Mouse (Mus musculus) spleen, postnatal 36 days (tissue): Measurements from ENCODE around the gene Heatr5b.

Experiments used
- DNase-seq, 2 experiments: peaks; one replicate each; pipeline ENCODE4 v3.0.0; 2022; ENCODE audit warnings: low spot score in 2 of 2, mixed read lengths in 1 of 2

Heatr5b gene

DNA sequence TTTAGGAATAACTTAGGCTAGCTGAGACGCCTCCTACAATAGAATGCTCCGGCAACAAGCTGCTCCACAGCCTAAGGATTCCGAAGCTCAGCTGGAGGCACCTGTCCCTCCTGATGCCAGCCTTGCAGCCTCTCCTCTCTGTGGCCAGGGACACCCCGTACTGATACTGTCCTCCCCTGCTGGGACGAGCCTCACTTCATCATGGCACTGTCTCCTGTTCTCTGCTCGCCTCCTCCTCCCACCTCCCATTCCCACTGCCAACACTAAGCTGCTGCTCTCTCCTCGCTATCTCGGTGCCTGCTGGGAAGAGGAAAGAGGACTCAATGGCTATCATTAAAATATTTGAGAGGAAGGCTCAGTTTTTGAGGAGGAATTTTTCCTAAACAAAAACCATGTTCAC lies 67.6 kb downstream of the Heatr5b start:
- no peak for DNase-seq

DNA sequence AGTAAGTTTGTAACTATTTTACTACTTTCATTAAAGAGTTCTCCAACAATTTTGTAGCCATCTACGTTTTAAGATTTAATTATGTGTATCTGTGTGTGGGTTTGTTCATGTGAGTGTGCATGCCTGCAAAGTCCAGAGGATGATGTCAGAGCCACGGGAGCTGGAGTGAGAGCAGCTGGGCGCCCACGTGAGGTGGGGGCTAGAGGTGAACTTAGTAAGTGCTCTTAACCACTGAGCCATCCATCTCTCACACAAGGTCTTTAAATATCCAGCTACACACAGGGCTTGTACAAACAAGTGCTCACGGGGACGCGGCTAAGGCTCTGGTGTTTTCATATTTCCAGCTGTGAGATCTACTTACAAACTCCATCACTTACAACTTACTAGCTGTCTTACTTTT lies 69.1 kb downstream of the Heatr5b start:
- DNase-seq, result no peak

- no peak for DNase-seq
These were observed 71.9 kb downstream of the Heatr5b start for GRCm38 (mm10) chr17:78763272-78763671.

- no peak for DNase-seq
These were observed 82.1 kb downstream of the Heatr5b start for GRCm38 (mm10) chr17:78752938-78753655.

GRCm38 (mm10) chr17:78752064-78752463 lies 83.1 kb downstream of the Heatr5b start:
- no peak for DNase-seq

DNA sequence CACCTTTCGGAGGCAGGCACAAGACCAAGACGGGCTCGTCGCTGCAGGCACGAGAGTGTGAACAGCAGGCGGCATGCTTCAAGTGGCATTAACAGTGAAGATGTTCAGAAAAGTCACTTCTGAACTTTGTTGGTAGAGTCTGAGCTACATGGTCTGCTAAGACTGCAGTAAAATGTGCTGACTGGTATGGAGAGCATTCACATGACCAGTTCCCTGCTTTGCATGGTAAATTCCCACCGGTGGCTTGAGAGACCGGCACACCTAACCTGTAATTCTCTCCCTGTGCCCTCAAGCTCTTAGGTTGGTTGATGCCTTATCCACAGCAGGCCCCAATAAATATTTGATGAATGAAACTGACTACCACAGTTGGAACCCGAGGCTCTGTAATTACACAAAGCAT lies 86.7 kb downstream of the Heatr5b start:
- no peak for DNase-seq

GRCm38 (mm10) chr17:78738416-78738815 lies 96.7 kb downstream of the Heatr5b start:
- no peak for DNase-seq

- no peak for DNase-seq
These were observed 97.4 kb downstream of the Heatr5b start for GRCm38 (mm10) chr17:78737771-78738170.

DNA sequence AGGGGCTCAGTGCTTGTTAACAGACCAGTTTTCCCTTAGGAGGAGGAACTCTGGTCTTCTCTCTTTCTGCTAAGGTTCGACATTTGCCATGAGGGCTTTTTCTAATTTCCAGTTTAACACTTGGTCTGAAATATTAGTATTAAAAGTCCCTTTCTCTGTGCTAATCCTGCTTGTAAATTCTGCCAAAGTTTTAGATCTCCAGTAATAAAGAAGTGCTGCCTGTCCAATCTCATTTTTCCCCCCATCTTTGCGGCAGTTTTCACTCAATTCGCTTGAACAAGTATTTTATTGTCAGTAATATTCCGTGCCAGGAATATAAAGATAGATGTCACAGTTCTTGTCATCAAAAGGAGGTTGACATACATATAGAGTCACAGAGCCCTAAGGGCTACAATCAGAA lies 98.1 kb downstream of the Heatr5b start, which contains the start of gene Strn:
Gene Strn (minus strand): TSS at position 101 of the 400 bp plus-strand sequence.
- no peak for DNase-seq

GRCm38 (mm10) chr17:78736473-78736988 lies 98.6 kb downstream of the Heatr5b start:
- peak; percentile 100 for DNase-seq

DNA sequence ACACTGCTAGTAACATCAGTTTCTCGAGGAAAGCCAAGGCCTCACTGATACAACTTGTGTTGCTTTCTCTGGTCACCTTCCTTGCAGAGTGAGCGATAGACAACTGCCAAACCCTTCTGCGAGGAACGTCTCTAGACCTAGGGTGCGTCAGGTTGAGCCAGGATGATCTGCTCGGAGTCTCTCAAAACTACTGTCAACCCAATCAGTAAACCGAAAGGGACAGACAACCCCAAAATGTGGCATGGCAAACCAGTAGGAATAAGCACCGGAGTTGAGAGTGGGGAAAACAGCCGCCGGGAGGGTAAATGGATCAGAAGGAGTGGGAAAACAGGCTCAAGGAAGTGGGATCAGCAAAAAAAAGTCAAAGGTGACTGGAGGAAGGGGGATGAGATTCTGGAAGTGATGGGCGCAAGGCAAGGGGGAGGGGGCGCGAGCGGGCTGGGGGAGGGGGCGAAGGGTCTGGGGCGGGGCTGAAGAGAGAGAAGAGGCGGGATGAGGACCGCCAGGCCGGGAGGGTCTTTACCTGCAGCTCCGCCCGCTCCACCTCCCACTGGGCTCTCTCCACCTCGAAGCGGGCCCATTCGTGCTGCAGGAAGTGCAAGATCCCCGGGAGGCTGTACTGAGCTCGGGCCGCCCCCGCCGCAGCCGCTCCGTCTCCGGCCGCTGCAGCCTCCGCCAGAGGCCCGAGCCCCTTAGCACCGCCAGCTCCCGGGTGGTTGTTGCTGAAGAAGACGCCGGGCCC lies 99.3 kb downstream of the Heatr5b start:
- peak in 1 of 2 experiments; percentile 11 for DNase-seq

DNA sequence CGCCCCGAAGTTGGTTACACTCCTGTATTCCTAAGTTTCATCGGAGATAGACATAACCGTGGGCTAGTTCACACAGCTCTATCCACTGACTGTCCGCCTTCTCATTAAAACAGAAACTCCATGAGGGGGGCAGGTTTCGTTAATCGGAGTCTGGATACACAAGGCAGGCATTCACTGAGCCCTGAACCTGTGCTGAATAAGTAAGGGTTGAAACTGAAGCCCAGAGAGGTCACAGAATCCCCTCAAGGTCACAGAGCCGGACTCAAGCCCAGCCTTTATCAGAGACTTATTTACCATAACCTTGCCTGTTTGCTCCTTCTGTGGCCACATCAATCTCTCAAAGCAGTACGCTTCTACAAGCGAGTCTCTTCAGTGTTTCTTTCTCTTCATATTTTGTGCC lies 100.4 kb downstream of the Heatr5b start:
- no peak for DNase-seq

GRCm38 (mm10) chr17:78732056-78732455 lies 103.1 kb downstream of the Heatr5b start:
- no peak for DNase-seq

GRCm38 (mm10) chr17:78726746-78727449 lies 108.3 kb downstream of the Heatr5b start:
- no peak for DNase-seq

- DNase-seq, result no peak
These were observed 110.6 kb downstream of the Heatr5b start for GRCm38 (mm10) chr17:78724461-78725055.

- DNase-seq, result no peak
These were observed 113.5 kb downstream of the Heatr5b start for GRCm38 (mm10) chr17:78721690-78722089.

- no peak for DNase-seq
These were observed 116.1 kb downstream of the Heatr5b start for GRCm38 (mm10) chr17:78719086-78719485.

DNA sequence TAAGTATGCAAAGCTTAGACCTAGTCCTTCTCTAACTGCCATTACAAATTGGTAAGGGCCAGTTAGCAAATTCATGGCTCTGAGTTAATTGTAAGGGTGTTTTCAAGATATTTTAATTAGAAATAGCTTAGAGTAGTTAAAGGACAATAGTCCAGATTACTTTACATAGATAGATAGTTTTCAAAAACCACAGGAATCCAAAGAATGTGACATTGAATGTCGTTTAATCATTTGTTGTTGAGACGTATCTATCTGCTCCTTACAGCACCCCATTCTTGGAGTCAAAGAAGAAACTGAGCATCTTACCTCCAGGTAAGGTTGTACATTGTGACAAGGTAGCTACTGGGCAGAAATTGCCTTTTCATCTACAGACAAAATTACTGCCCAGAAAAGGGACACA lies 124.9 kb downstream of the Heatr5b start:
- no peak for DNase-seq

- DNase-seq, result no peak
These were observed 126.7 kb downstream of the Heatr5b start for GRCm38 (mm10) chr17:78708422-78708821.

- DNase-seq, result no peak
These were observed 132.2 kb downstream of the Heatr5b start for GRCm38 (mm10) chr17:78702988-78703387.
